Mouse (Mus musculus): ENCODE measurements around the gene Sf3b6. TPM values are rescaled to one million over a fixed set of nuclear protein-coding genes. Genes with fewer than 3 reads are reported as not detected.

Gene Sf3b6
- total RNA-seq, 2 experiments from 2014 or later: 85.5 to 104 TPM

Other genes with a start within 250 kb of the Sf3b6 start
- gene Itsn2, start 224.9 kb upstream of the Sf3b6 start, total RNA-seq (2021): 10 to 100 TPM; 58.3 to 65.3 TPM
- not detected for gene Gm3625, start 224.6 kb upstream of the Sf3b6 start, total RNA-seq (2021)
- 1 to 10 TPM; 1.7 to 2.4 TPM for gene Fam228a, start 79.1 kb upstream of the Sf3b6 start, total RNA-seq (2021)
- 10 to 100 TPM; 12.8 to 13.7 TPM for gene Pfn4, start 48.5 kb upstream of the Sf3b6 start, total RNA-seq (2021)
- gene Fam228b, start 48.3 kb upstream of the Sf3b6 start, total RNA-seq (2021): 10 to 100 TPM; 19.5 to 25.1 TPM
- 100 to 1,000 TPM; 115 to 124 TPM for gene Fkbp1b, start 24.0 kb downstream of the Sf3b6 start, total RNA-seq (2021)
- gene Wdcp, start 25.8 kb downstream of the Sf3b6 start, total RNA-seq (2021): 10 to 100 TPM; 11.4 to 12.1 TPM
- gene Mfsd2b, start 56.8 kb downstream of the Sf3b6 start, total RNA-seq (2021): under 1 TPM; 0.76 to 0.82 TPM
- gene Ubxn2a, start 90.2 kb downstream of the Sf3b6 start, total RNA-seq (2021): 10 to 100 TPM; 39.7 to 45.4 TPM
- gene Atad2b, start 99.8 kb downstream of the Sf3b6 start, total RNA-seq (2021): 10 to 100 TPM; 30.6 to 32.3 TPM